Mouse (Mus musculus) heart, postnatal 0 days (tissue): ENCODE data around the gene Atp5b. TPM values are rescaled to one million over a fixed set of nuclear protein-coding genes. Genes with fewer than 3 reads are reported as not detected.

Source experiments
- ATAC-seq: fragments of 200-750 bp; cut with Nextera tagmentation; 2 replicates; pipeline ENCODE4 v1.8.0; 2017; ENCODE audit warnings: low read depth, moderate number of reproducible peaks, moderate library complexity; ENCODE audit not compliant: insufficient read depth
- DNase-seq: peaks from one replicate; pipeline ENCODE4 v3.0.0-alpha.2; 2016; ENCODE audit warnings: low spot score
- H3K27ac ChIP-seq: fragments of 300-500 bp; sonication (generic); 2 replicates; pipeline ENCODE4 v1.5.1; 2014; ENCODE audit warnings: low read depth, mild to moderate bottlenecking
- H3K27me3 ChIP-seq: fragments of 300-500 bp; sonication (generic); 2 replicates; pipeline ENCODE4 v1.6.1; 2014; ENCODE audit warnings: low read length, mixed read lengths; ENCODE audit not compliant: control insufficient read depth, insufficient read depth
- H3K36me3 ChIP-seq: fragments of 300-500 bp; sonication (generic); replicated peaks from 2 replicates; pipeline ENCODE4 v1.6.1; 2014; ENCODE audit warnings: low read length, mixed read lengths; ENCODE audit not compliant: control insufficient read depth, insufficient read depth
- H3K4me1 ChIP-seq: fragments of 300-500 bp; sonication (generic); 2 replicates; pipeline ENCODE4 v1.6.1; 2014; ENCODE audit warnings: antibody characterized with exemption; ENCODE audit not compliant: control insufficient read depth, insufficient read depth
- H3K4me2 ChIP-seq: fragments of 300-500 bp; sonication (generic); 2 replicates; pipeline ENCODE4 v1.6.1; 2014; ENCODE audit warnings: low read depth, mild to moderate bottlenecking, low read length, moderate library complexity
- H3K4me3 ChIP-seq: fragments of 300-500 bp; sonication (generic); 2 replicates; pipeline ENCODE4 v1.5.1; 2014; ENCODE audit warnings: low read depth, low read length
- H3K9ac ChIP-seq: fragments of 300-500 bp; sonication (generic); replicated peaks from 2 replicates; pipeline ENCODE4 v1.6.1; 2014; ENCODE audit warnings: low read depth, low read length, mixed read lengths
- H3K9me3 ChIP-seq: fragments of 300-500 bp; sonication (generic); replicated peaks from 2 replicates; pipeline ENCODE4 v1.6.1; 2016; ENCODE audit warnings: low read length; ENCODE audit not compliant: control insufficient read depth
- CTCF ChIP-seq: IDR thresholded peaks from 2 replicates; pipeline ENCODE4 v1.5.1; 2016; ENCODE audit warnings: antibody characterized with exemption, control low read depth, low read depth
- EP300 ChIP-seq: IDR thresholded peaks from 2 replicates; pipeline ENCODE4 v1.6.1; 2016; ENCODE audit warnings: antibody characterized with exemption, low read depth
- WGBS: fragments of 180-500 bp; shearing (Covaris S2); extraction: QIAGEN DNeasy Blood & Tissue Kit; methylation state at CpG from one replicate; pipeline ENCODE4 v1.1.7; 2014; 5-methylcytosine and 5-hydroxymethylcytosine counted together
- polyA plus RNA-seq: library from polyadenylated mRNA; unstranded; fragments of >200 nt; fragmentation: Nextera tagmentation; extraction: Ambion mirVana; gene quantifications from 2 replicates; pipeline ENCODE4 v1.2.1, GENCODE M21; 2015
- total RNA-seq: library from RNA; depleted of rRNA; stranded (reverse); fragments of >200 nt; gene quantifications from 2 replicates; pipeline ENCODE4 v1.2.3, GENCODE M21; 2014; ENCODE audit warnings: low replicate concordance

Gene Atp5b
- total and polyA plus RNA-seq, 2 experiments from 2014 or later = 9,758 to 19,517 TPM

GRCm38 (mm10) chr10:128123833-128124232, 40.8 kb downstream of the Atp5b start:
- WGBS = 93% methylated on average over 7 of the region's 7 CpGs

GRCm38 (mm10) chr10:128124831-128125230, 41.8 kb downstream of the Atp5b start:
- Histone ChIP-seq H3K27ac (no peak overlapping the region), H3K36me3 (peaks cover 91% of the 10 kb centered on the region), H3K4me1 (no peaks in the 10 kb centered on the region), H3K27me3 (no peaks in the 10 kb centered on the region), H3K4me2 (no peak overlapping the region), H3K9ac (no peak overlapping the region), H3K9me3 (no peaks in the 10 kb centered on the region), H3K4me3 (no peak overlapping the region)
- no peak for TF ChIP-seq EP300
- no peak for TF ChIP-seq CTCF
- no peak for DNase-seq
- 88% methylated on average over 9 of the region's 9 CpGs for WGBS
- no peak for ATAC-seq

More at GRCm38 (mm10) chr10:128123833-128124232, 40.8 kb downstream of the Atp5b start:
- no peak overlapping the region for H3K9ac ChIP-seq
- peaks cover 93% of the 10 kb centered on the region for H3K36me3 ChIP-seq
- H3K4me1 ChIP-seq = no peaks in the 10 kb centered on the region
- H3K27ac ChIP-seq = no peak overlapping the region
- H3K4me3 ChIP-seq = no peak overlapping the region
- H3K27me3 ChIP-seq = no peaks in the 10 kb centered on the region
- DNase-seq (no peak), ATAC-seq (no peak)
- H3K4me2 ChIP-seq = no peak overlapping the region
- H3K9me3 ChIP-seq = no peaks in the 10 kb centered on the region
- TF ChIP-seq EP300 = no peak
- no peak for TF ChIP-seq CTCF

GRCm38 (mm10) chr10:128125951-128126350, 42.9 kb downstream of the Atp5b start:
- 81% methylated on average over 14 of the region's 14 CpGs for WGBS
- H3K27me3 ChIP-seq = no peaks in the 10 kb centered on the region
- no peak overlapping the region for H3K4me3 ChIP-seq
- no peaks in the 10 kb centered on the region for H3K4me1 ChIP-seq
- no peak for TF ChIP-seq EP300
- no peak for TF ChIP-seq CTCF
- DNase-seq (no peak), ATAC-seq (no peak)
- no peaks in the 10 kb centered on the region for H3K9me3 ChIP-seq
- no peak overlapping the region for H3K27ac ChIP-seq
- H3K9ac ChIP-seq = no peak overlapping the region
- H3K36me3 ChIP-seq = peaks cover 90% of the 10 kb centered on the region
- H3K4me2 ChIP-seq = no peak overlapping the region

- H3K36me3 ChIP-seq = peaks cover 90% of the 10 kb centered on the region
These were observed 44.4 kb downstream of the Atp5b start for GRCm38 (mm10) chr10:128127497-128127896.

GRCm38 (mm10) chr10:128128143-128128542, 45.1 kb downstream of the Atp5b start:
- Histone ChIP-seq H3K27me3 (no peaks in the 10 kb centered on the region), H3K9me3 (no peaks in the 10 kb centered on the region), H3K4me1 (no peaks in the 10 kb centered on the region), H3K9ac (no peak overlapping the region), H3K27ac (no peak overlapping the region), H3K4me3 (no peak overlapping the region), H3K36me3 (peaks cover 89% of the 10 kb centered on the region), H3K4me2 (no peak overlapping the region)
- WGBS = 79% methylated on average over 8 of the region's 8 CpGs
- TF ChIP-seq CTCF (no peak), EP300 (no peak)
- DNase-seq (no peak), ATAC-seq (peak; percentile 12; the same call in 1 of the 2 replicates)

More at GRCm38 (mm10) chr10:128127497-128127896, 44.4 kb downstream of the Atp5b start:
- Histone ChIP-seq H3K4me3 (no peak overlapping the region), H3K4me1 (no peaks in the 10 kb centered on the region), H3K27me3 (no peaks in the 10 kb centered on the region), H3K9me3 (no peaks in the 10 kb centered on the region), H3K27ac (no peak overlapping the region), H3K9ac (no peak overlapping the region), H3K4me2 (no peak overlapping the region)
- ATAC-seq (no peak), DNase-seq (no peak)
- no peak for TF ChIP-seq EP300
- no peak for TF ChIP-seq CTCF
- WGBS = 69% methylated on average over 5 of the region's 5 CpGs

GRCm38 (mm10) chr10:128131297-128131696, 48.2 kb downstream of the Atp5b start:
- Histone ChIP-seq H3K9ac (no peak overlapping the region), H3K27ac (no peak overlapping the region), H3K4me2 (no peak overlapping the region), H3K9me3 (no peaks in the 10 kb centered on the region), H3K4me1 (no peaks in the 10 kb centered on the region), H3K4me3 (no peak overlapping the region), H3K36me3 (peaks cover 82% of the 10 kb centered on the region), H3K27me3 (no peaks in the 10 kb centered on the region)
- ATAC-seq (no peak), DNase-seq (no peak)
- WGBS = 76% methylated on average over 3 of the region's 3 CpGs
- TF ChIP-seq CTCF (no peak), EP300 (no peak)
